Mouse (Mus musculus) adrenal gland, adult 8-10 months (tissue): ENCODE data around the gene Orai3. TPM values are rescaled to one million over a fixed set of nuclear protein-coding genes. Genes with fewer than 3 reads are reported as not detected.
A peak's percentile ranks its signal among the peaks of the same experiment; 100 is the strongest.
"Not testable (repeated sequence)": the region's sequence is repeated elsewhere in the genome, so short reads cannot be mapped to it uniquely, and the experiment has no call there.

Experiments used
- DNase-seq: peaks from one replicate; pipeline ENCODE4 v3.0.0; 2022
- total RNA-seq, 4 experiments: library from RNA; stranded (reverse); gene quantifications; 2 replicates each; pipeline ENCODE4 v1.2.4; 2022

Orai3 gene
- total RNA-seq, 4 experiments from 2014 or later = 30.1 to 37.2 (median 35.0) TPM

- DNase-seq = no peak
Observed at GRCm38 (mm10) chr7:127765756-127766155, 3.9 kb upstream of the Orai3 start.

- no peak for DNase-seq
Observed at GRCm38 (mm10) chr7:127766851-127767609, 2.6 kb upstream of the Orai3 start.

GRCm38 (mm10) chr7:127767671-127768345 is 1.8 kb upstream of the Orai3 start:
- peak; percentile 36 for DNase-seq

- peak; percentile 56 for DNase-seq
Observed at GRCm38 (mm10) chr7:127768346-127768996, 1.1 kb upstream of the Orai3 start.

- peak; percentile 97 for DNase-seq
Observed at GRCm38 (mm10) chr7:127768997-127769593, 520 bp upstream of the Orai3 start.

GRCm38 (mm10) chr7:127770039-127770905 is 657 bp downstream of the Orai3 start:
- DNase-seq = no peak

GRCm38 (mm10) chr7:127771262-127771661 is 1.6 kb downstream of the Orai3 start:
- DNase-seq = no peak

GRCm38 (mm10) chr7:127772080-127772479 is 2.5 kb downstream of the Orai3 start:
- no peak for DNase-seq

GRCm38 (mm10) chr7:127772557-127772956 is 2.9 kb downstream of the Orai3 start:
- no peak for DNase-seq

- DNase-seq = peak; percentile 70
Observed at GRCm38 (mm10) chr7:127773664-127774384, 4.2 kb downstream of the Orai3 start.

GRCm38 (mm10) chr7:127775837-127776236 is 6.2 kb downstream of the Orai3 start:
- DNase-seq = not testable (repeated sequence)

- DNase-seq = peak; percentile 89
Observed at GRCm38 (mm10) chr7:127776426-127776825, 6.8 kb downstream of the Orai3 start, which contains the start of gene Setd1a. Gene Setd1a, plus strand, starts transcription at chr7:127776670.

- peak; percentile 95 for DNase-seq
Observed at GRCm38 (mm10) chr7:127776878-127777473, 7.4 kb downstream of the Orai3 start.

- DNase-seq = no peak
Observed at GRCm38 (mm10) chr7:127777474-127778266, 8.1 kb downstream of the Orai3 start.

- DNase-seq = no peak
Observed at GRCm38 (mm10) chr7:127778350-127778749, 8.7 kb downstream of the Orai3 start.

- DNase-seq = no peak
Observed at GRCm38 (mm10) chr7:127785308-127785707, 15.7 kb downstream of the Orai3 start, which contains the start of gene Gm49388. Gene Gm49388, plus strand, starts transcription at chr7:127785608.

GRCm38 (mm10) chr7:127797076-127797845 is 27.6 kb downstream of the Orai3 start:
- no peak for DNase-seq

GRCm38 (mm10) chr7:127798591-127798990 is 29.0 kb downstream of the Orai3 start:
- DNase-seq = no peak

GRCm38 (mm10) chr7:127799211-127799610 is 29.6 kb downstream of the Orai3 start:
- DNase-seq = no peak
